Mouse (Mus musculus): Measurements from ENCODE around the gene Anks1.

DNA sequence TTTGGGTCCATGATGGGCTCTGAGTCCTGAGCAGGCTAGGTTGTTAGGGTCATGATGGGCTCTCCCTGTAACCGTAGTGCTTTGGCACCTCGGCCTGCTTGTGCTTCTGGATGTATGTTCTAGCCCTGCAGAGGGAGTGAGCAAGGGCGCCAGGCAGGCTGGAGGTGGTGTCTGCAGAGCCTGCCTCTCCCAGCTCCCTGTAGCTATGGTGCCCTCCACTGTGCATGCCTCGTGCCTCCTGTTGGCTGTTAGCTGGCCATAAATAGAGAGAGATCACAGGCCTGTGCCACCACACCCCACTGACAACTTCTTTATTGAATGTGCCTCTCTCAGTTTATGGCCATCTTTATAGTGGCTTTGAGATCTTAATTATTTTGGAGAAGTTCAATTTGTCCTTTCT lies 87.2 kb downstream of the Anks1 start:
- TF ChIP-seq CTCF (IDR thresholded peaks at IDR 0.05; ENCODE audit: borderline replicate concordance, extremely low read depth, insufficient read depth, insufficient read length) (no peak), POLR2A (IDR thresholded peaks at IDR 0.05; ENCODE audit: borderline replicate concordance, extremely low read depth, insufficient read depth, insufficient read length, poor library complexity, severe bottlenecking) (no peak)
